Mouse (Mus musculus) kidney, adult 2 months (tissue): ENCODE data around the gene Coq10a.

Experiments
- CTCF ChIP-seq: fragments of 200-500 bp; conservative IDR thresholded peaks from 2 replicates; pipeline ENCODE4 v1.5.1; 2011; ENCODE audit warnings: low read depth, mild to moderate bottlenecking, control low read depth, low read length, moderate library complexity, mixed read lengths; ENCODE audit not compliant: insufficient read depth, insufficient read length
- POLR2A ChIP-seq: fragments of 200-500 bp; IDR thresholded peaks from one replicate; pipeline ENCODE4 v1.6.1; 2011; ENCODE audit warnings: low read depth, low read length, control low read depth

DNA sequence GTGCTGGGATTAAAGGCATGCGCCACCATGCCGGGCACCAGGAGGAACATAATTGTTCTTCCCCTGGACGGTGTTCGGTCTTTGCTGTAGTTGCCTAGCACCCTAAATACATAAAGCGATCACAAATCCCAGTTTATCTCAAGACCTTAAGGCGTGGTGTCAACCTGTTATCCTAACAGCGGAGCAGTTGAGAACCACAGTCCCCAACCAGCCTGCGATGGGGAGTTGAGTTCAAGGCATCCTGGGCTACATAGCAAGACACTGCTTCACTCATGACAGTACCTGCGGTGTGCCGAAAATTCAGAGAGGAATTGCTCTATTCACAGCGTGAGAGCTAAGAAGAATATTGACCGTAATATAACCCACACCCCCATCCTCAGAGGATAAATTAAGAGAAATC is 47.2 kb downstream of the Coq10a start:
- TF ChIP-seq CTCF (no peak), POLR2A (no peak)
